Mouse (Mus musculus) bone marrow, adult 2 months (tissue): ENCODE results near the gene Hfe2. TPM values are rescaled to one million over a fixed set of nuclear protein-coding genes. Genes with fewer than 3 reads are reported as not detected.

ENCODE experiments used
- H3K27ac ChIP-seq: fragments of 200-500 bp; 2 replicates; pipeline ENCODE4 v1.5.1; 2012; ENCODE audit warnings: low read depth, mild to moderate bottlenecking, control low read depth, inconsistent platforms, low read length; ENCODE audit not compliant: control insufficient read depth, poor library complexity, insufficient read depth
- H3K4me1 ChIP-seq: fragments of 200-500 bp; 2 replicates; pipeline ENCODE4 v1.6.1; 2011; ENCODE audit warnings: low read length; ENCODE audit not compliant: control insufficient read depth, insufficient read depth
- H3K4me3 ChIP-seq: fragments of 200-500 bp; replicated peaks from 2 replicates; pipeline ENCODE3; 2011; ENCODE audit warnings: mild to moderate bottlenecking, low read depth, low read length, control low read depth; ENCODE audit not compliant: control insufficient read depth
- CTCF ChIP-seq: fragments of 200-500 bp; IDR thresholded peaks from 2 replicates; pipeline ENCODE4 v1.5.1; 2011; ENCODE audit warnings: low read length, control low read depth; ENCODE audit not compliant: control insufficient read depth, insufficient read depth
- POLR2A ChIP-seq: fragments of 200-500 bp; IDR thresholded peaks from 2 replicates; pipeline ENCODE4 v1.6.1; 2011; ENCODE audit warnings: low read depth, mild to moderate bottlenecking, control low read depth, low read length, borderline replicate concordance; ENCODE audit not compliant: control insufficient read depth
- WGBS: fragments of 180-500 bp; shearing (Covaris S2); methylation state at CpG from one replicate; pipeline ENCODE4 v1.1.7; 2018; 5-methylcytosine and 5-hydroxymethylcytosine counted together
- polyA plus RNA-seq: library from polyadenylated mRNA; stranded (reverse); fragments of >200 nt; gene quantifications from 2 replicates; pipeline ENCODE4 v1.2.4, GENCODE M21; 2011; ENCODE audit warnings: low replicate concordance; ENCODE audit not compliant: missing spikeins, insufficient read depth, insufficient read length

Gene Hfe2
- polyA plus RNA-seq, 1 experiment, result 0.75 TPM

- Histone ChIP-seq H3K4me3 (no peak overlapping the region), H3K4me1 (no peaks in the 10 kb centered on the region), H3K27ac (no peak overlapping the region)
- 78% methylated on average over 2 of the region's 2 CpGs for WGBS
- no peak for TF ChIP-seq CTCF
- no peak for TF ChIP-seq POLR2A
Observed at GRCm38 (mm10) chr3:96539316-96539715, 14.3 kb downstream of the Hfe2 start.

GRCm38 (mm10) chr3:96540740-96541139 lies 15.8 kb downstream of the Hfe2 start:
- Histone ChIP-seq H3K4me1 (no peaks in the 10 kb centered on the region), H3K4me3 (no peak overlapping the region), H3K27ac (no peak overlapping the region)
- no peak for TF ChIP-seq POLR2A
- no peak for TF ChIP-seq CTCF
- 61% methylated on average over 6 of the region's 6 CpGs for WGBS

- WGBS, result 52% methylated on average over 14 of the region's 14 CpGs
- TF ChIP-seq CTCF (no peak), POLR2A (no peak)
- Histone ChIP-seq H3K4me1 (no peaks in the 10 kb centered on the region), H3K27ac (no peak overlapping the region), H3K4me3 (no peak overlapping the region)
Observed at GRCm38 (mm10) chr3:96541328-96542078, 16.5 kb downstream of the Hfe2 start.

- TF ChIP-seq CTCF (no peak), POLR2A (no peak)
- Histone ChIP-seq H3K4me1 (no peaks in the 10 kb centered on the region; the same call in 1 of the 2 replicates), H3K4me3 (no peak overlapping the region), H3K27ac (no peak overlapping the region)
- 73% methylated on average over 8 of the region's 8 CpGs for WGBS
Observed at GRCm38 (mm10) chr3:96542554-96542953, 17.6 kb downstream of the Hfe2 start.

GRCm38 (mm10) chr3:96543345-96543744 lies 18.4 kb downstream of the Hfe2 start:
- H3K27ac ChIP-seq, result no peak overlapping the region
- WGBS, result 78% methylated on average over 11 of the region's 11 CpGs
- TF ChIP-seq POLR2A (no peak), CTCF (no peak)
- H3K4me1 ChIP-seq, result no peaks in the 10 kb centered on the region; the same call in 1 of the 2 replicates
- no peak overlapping the region for H3K4me3 ChIP-seq

- Histone ChIP-seq H3K4me3 (no peak overlapping the region), H3K4me1 (no peaks in the 10 kb centered on the region; the same call in 1 of the 2 replicates), H3K27ac (no peak overlapping the region)
- WGBS, result 26% methylated on average over 1 of the region's 1 CpGs
- TF ChIP-seq POLR2A, result no peak
- TF ChIP-seq CTCF, result no peak
Observed at GRCm38 (mm10) chr3:96545565-96545964, 20.6 kb downstream of the Hfe2 start.

GRCm38 (mm10) chr3:96546880-96547279 lies 21.9 kb downstream of the Hfe2 start:
- 47% methylated on average over 4 of the region's 4 CpGs for WGBS
- H3K4me1 ChIP-seq, result no peaks in the 10 kb centered on the region; the same call in 1 of the 2 replicates
- TF ChIP-seq CTCF, result no peak
- TF ChIP-seq POLR2A, result no peak
- no peak overlapping the region for H3K27ac ChIP-seq
- H3K4me3 ChIP-seq, result no peak overlapping the region

- Histone ChIP-seq H3K4me1 (no peaks in the 10 kb centered on the region; the same call in 1 of the 2 replicates), H3K27ac (no peak overlapping the region), H3K4me3 (no peak overlapping the region)
- TF ChIP-seq CTCF, result peak; percentile 87
- TF ChIP-seq POLR2A, result no peak
- WGBS, result 12% methylated on average over 14 of the region's 14 CpGs
Observed at GRCm38 (mm10) chr3:96547389-96547960, 22.5 kb downstream of the Hfe2 start.

- WGBS, result 86% methylated on average over 7 of the region's 7 CpGs
- H3K4me3 ChIP-seq, result no peak overlapping the region
- no peak overlapping the region for H3K27ac ChIP-seq
- no peaks in the 10 kb centered on the region; the same call in 1 of the 2 replicates for H3K4me1 ChIP-seq
- TF ChIP-seq CTCF, result no peak
- no peak for TF ChIP-seq POLR2A
Observed at GRCm38 (mm10) chr3:96548824-96549223, 23.9 kb downstream of the Hfe2 start.
